Mouse (Mus musculus) C2C12 (cell line): ENCODE measurements around the gene Rad9b. TPM values are rescaled to one million over a fixed set of nuclear protein-coding genes. Genes with fewer than 3 reads are reported as not detected.
A peak's percentile ranks its signal among the peaks of the same experiment; 100 is the strongest.

Source experiments
- H3K27me3 ChIP-seq: one replicate; pipeline ENCODE4 v1.6.1; 2011; ENCODE audit not compliant: control insufficient read depth, insufficient read depth, insufficient read length
- H3K36me3 ChIP-seq: one replicate; pipeline ENCODE4 v1.6.1; 2011; ENCODE audit not compliant: control insufficient read depth, insufficient read depth
- H3K4me3 ChIP-seq: one replicate; pipeline ENCODE4 v1.5.1; 2011; ENCODE audit warnings: mild to moderate bottlenecking, control low read depth; ENCODE audit not compliant: poor library complexity, insufficient read depth, severe bottlenecking
- H3K79me2 ChIP-seq: one replicate; pipeline ENCODE4 v1.6.1; 2011; ENCODE audit not compliant: control insufficient read depth, insufficient read depth
- H3K79me3 ChIP-seq: one replicate; pipeline ENCODE4 v1.6.1; 2011; ENCODE audit warnings: low read depth, control low read depth
- H3ac ChIP-seq: one replicate; pipeline ENCODE3; 2011; ENCODE audit warnings: low read depth; ENCODE audit not compliant: control insufficient read depth, insufficient read length
- CEBPB ChIP-seq: IDR thresholded peaks from one replicate; pipeline ENCODE4 v1.6.1; 2011; ENCODE audit warnings: low read depth, mild to moderate bottlenecking, control low read depth, moderate library complexity
- CTCF ChIP-seq: IDR thresholded peaks from one replicate; pipeline ENCODE4 v1.5.1; 2011; ENCODE audit not compliant: control insufficient read depth, insufficient read depth, insufficient read length
- FOSL1 ChIP-seq: IDR thresholded peaks from one replicate; pipeline ENCODE4 v1.8.0; 2011; ENCODE audit warnings: mild to moderate bottlenecking, low read length; ENCODE audit not compliant: poor library complexity, insufficient read depth, severe bottlenecking
- MAX ChIP-seq: IDR thresholded peaks from one replicate; pipeline ENCODE4 v1.6.1; 2011; ENCODE audit warnings: mild to moderate bottlenecking, control low read depth
- MYOD1 ChIP-seq: IDR thresholded peaks from one replicate; pipeline ENCODE4 v1.6.1; 2011; ENCODE audit warnings: low read depth; ENCODE audit not compliant: control insufficient read depth, insufficient read length
- MYOG ChIP-seq: IDR thresholded peaks from one replicate; pipeline ENCODE4 v1.6.1; 2011; ENCODE audit not compliant: control insufficient read depth, insufficient read length; ENCODE audit errors: extremely low read depth
- USF1 ChIP-seq: IDR thresholded peaks from one replicate; pipeline ENCODE4 v1.6.1; 2011; ENCODE audit warnings: low read depth, mild to moderate bottlenecking, control low read depth, moderate library complexity
- polyA plus RNA-seq: library from polyadenylated mRNA; unstranded; fragments of >200 nt; fragmentation: generic; extraction: Trizol; gene quantifications from one replicate; pipeline ENCODE4 v1.2.1, GENCODE M21; 2012; ENCODE audit warnings: missing spikeins

The Rad9b gene
- polyA plus RNA-seq, 1 experiment = 0.73 TPM

- Histone ChIP-seq H3K27me3 (no peaks in the 10 kb centered on the region), H3ac (no peak overlapping the region), H3K4me3 (no peak overlapping the region), H3K36me3 (peaks cover 4% of the 10 kb centered on the region), H3K79me2 (peaks cover 57% of the 10 kb centered on the region), H3K79me3 (peaks cover 29% of the 10 kb centered on the region)
- TF ChIP-seq MYOD1 = no peak
Measured at GRCm38 (mm10) chr5:122306536-122306935, 47.5 kb downstream of the Rad9b start.

GRCm38 (mm10) chr5:122305472-122305871 lies 48.6 kb downstream of the Rad9b start:
- Histone ChIP-seq H3K36me3 (no peaks in the 10 kb centered on the region), H3K79me2 (peaks cover 67% of the 10 kb centered on the region)
- TF ChIP-seq FOSL1 (no peak), USF1 (no peak), MYOD1 (no peak), CEBPB (no peak), CTCF (no peak)

GRCm38 (mm10) chr5:122304541-122304940 lies 49.5 kb downstream of the Rad9b start:
- no peak overlapping the region for H3ac ChIP-seq
- peaks cover 69% of the 10 kb centered on the region for H3K79me2 ChIP-seq
- no peaks in the 10 kb centered on the region for H3K27me3 ChIP-seq
- TF ChIP-seq USF1 (no peak), FOSL1 (no peak), CEBPB (no peak), MAX (no peak), MYOG (no peak), CTCF (no peak), MYOD1 (no peak)
- H3K4me3 ChIP-seq = no peak overlapping the region
- H3K36me3 ChIP-seq = no peaks in the 10 kb centered on the region
- peaks cover 33% of the 10 kb centered on the region for H3K79me3 ChIP-seq

More at GRCm38 (mm10) chr5:122305472-122305871, 48.6 kb downstream of the Rad9b start:
- peaks cover 35% of the 10 kb centered on the region for H3K79me3 ChIP-seq
- H3ac ChIP-seq = no peak overlapping the region
- H3K27me3 ChIP-seq = no peaks in the 10 kb centered on the region
- no peak overlapping the region for H3K4me3 ChIP-seq

- Histone ChIP-seq H3K79me2 (peaks cover 74% of the 10 kb centered on the region), H3ac (no peak overlapping the region), H3K79me3 (peaks cover 33% of the 10 kb centered on the region), H3K27me3 (no peaks in the 10 kb centered on the region), H3K4me3 (no peak overlapping the region), H3K36me3 (no peaks in the 10 kb centered on the region)
- TF ChIP-seq MAX (peak; percentile 39), FOSL1 (peak; percentile 11), MYOG (no peak)
Measured at GRCm38 (mm10) chr5:122303937-122304336, 50.1 kb downstream of the Rad9b start.

- peaks cover 37% of the 10 kb centered on the region for H3K79me3 ChIP-seq
- H3ac ChIP-seq = no peak overlapping the region
- H3K36me3 ChIP-seq = no peaks in the 10 kb centered on the region
- no peak overlapping the region for H3K4me3 ChIP-seq
- H3K27me3 ChIP-seq = no peaks in the 10 kb centered on the region
- peaks cover 83% of the 10 kb centered on the region for H3K79me2 ChIP-seq
- no peak for TF ChIP-seq FOSL1
- TF ChIP-seq CEBPB = no peak
- no peak for TF ChIP-seq MAX
- no peak for TF ChIP-seq MYOG
- no peak for TF ChIP-seq MYOD1
Measured at GRCm38 (mm10) chr5:122302810-122303745, 51.0 kb downstream of the Rad9b start.

GRCm38 (mm10) chr5:122300071-122300518 lies 53.9 kb downstream of the Rad9b start:
- TF ChIP-seq MYOD1 (no peak), USF1 (no peak), CEBPB (no peak), FOSL1 (no peak), CTCF (no peak), MYOG (no peak)
- no peak overlapping the region for H3ac ChIP-seq
- no peaks in the 10 kb centered on the region for H3K27me3 ChIP-seq
- H3K79me2 ChIP-seq = peaks cover 87% of the 10 kb centered on the region
- no peaks in the 10 kb centered on the region for H3K36me3 ChIP-seq
- H3K79me3 ChIP-seq = peaks cover 54% of the 10 kb centered on the region
- H3K4me3 ChIP-seq = no peak overlapping the region
